Mouse (Mus musculus): Measurements from ENCODE around the gene Atp13a3. TPM values are rescaled to one million over a fixed set of nuclear protein-coding genes. Genes with fewer than 3 reads are reported as not detected.

Gene Atp13a3
- polyA plus RNA-seq, 1 experiment: 30.5 TPM

DNA sequence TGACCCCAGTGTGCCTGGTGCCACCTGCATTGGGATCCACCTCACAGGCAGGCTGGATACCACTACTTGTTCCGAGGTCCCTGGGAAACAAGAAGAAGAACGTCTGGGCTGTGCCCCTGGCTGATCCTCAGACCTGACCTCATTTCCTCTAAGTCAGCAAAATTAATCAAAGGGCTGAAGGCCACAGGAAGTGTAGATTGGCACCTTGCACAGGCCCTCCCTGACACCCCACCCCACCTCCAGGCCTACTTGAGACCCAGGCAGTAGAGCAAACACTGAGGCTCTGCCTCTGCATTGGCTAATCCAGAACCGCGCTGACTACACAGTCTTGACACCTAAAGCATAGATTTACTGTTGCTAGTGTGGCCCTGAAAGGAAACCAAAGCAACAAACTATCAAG is 140.2 kb downstream of the Atp13a3 start:
- TF ChIP-seq CEBPB (IDR thresholded peaks at IDR 0.05; ENCODE audit: low read depth) (no peak), MYOD1 (IDR thresholded peaks at IDR 0.05; ENCODE audit: control insufficient read depth, insufficient read length, low read depth) (no peak), MYOG (IDR thresholded peaks at IDR 0.05; ENCODE audit: control insufficient read depth, extremely low read depth, insufficient read length) (no peak), FOSL1 (IDR thresholded peaks at IDR 0.05; ENCODE audit: insufficient read depth, low read length, poor library complexity, severe bottlenecking) (no peak), MAX (IDR thresholded peaks at IDR 0.05) (no peak), CTCF (IDR thresholded peaks at IDR 0.05; ENCODE audit: control insufficient read depth, insufficient read depth, insufficient read length) (no peak), USF1 (IDR thresholded peaks at IDR 0.05; ENCODE audit: low read depth) (no peak)
- H3K36me3 ChIP-seq (ENCODE audit: control insufficient read depth, insufficient read depth): no peaks in the 10 kb centered on the region
- H3K4me3 ChIP-seq (ENCODE audit: insufficient read depth, poor library complexity, severe bottlenecking): no peak overlapping the region
- H3ac ChIP-seq (ENCODE audit: control insufficient read depth, insufficient read length, low read depth): no peak overlapping the region
- no peaks in the 10 kb centered on the region for H3K79me2 ChIP-seq (ENCODE audit: control insufficient read depth, insufficient read depth)
- no peaks in the 10 kb centered on the region for H3K27me3 ChIP-seq (ENCODE audit: control insufficient read depth, insufficient read depth, insufficient read length)
- H3K79me3 ChIP-seq (ENCODE audit: low read depth): no peaks in the 10 kb centered on the region

GRCm38 (mm10) chr16:30263156-30263555 is 142.6 kb downstream of the Atp13a3 start:
- Histone ChIP-seq H3K4me3 (ENCODE audit: insufficient read depth, poor library complexity, severe bottlenecking) (no peak overlapping the region), H3K36me3 (ENCODE audit: control insufficient read depth, insufficient read depth) (no peaks in the 10 kb centered on the region), H3K79me3 (ENCODE audit: low read depth) (no peaks in the 10 kb centered on the region), H3K27me3 (ENCODE audit: control insufficient read depth, insufficient read depth, insufficient read length) (no peaks in the 10 kb centered on the region), H3ac (ENCODE audit: control insufficient read depth, insufficient read length, low read depth) (no peak overlapping the region), H3K79me2 (ENCODE audit: control insufficient read depth, insufficient read depth) (no peaks in the 10 kb centered on the region)
- TF ChIP-seq MAX (IDR thresholded peaks at IDR 0.05) (no peak), CEBPB (IDR thresholded peaks at IDR 0.05; ENCODE audit: low read depth) (no peak), MYOG (IDR thresholded peaks at IDR 0.05; ENCODE audit: control insufficient read depth, extremely low read depth, insufficient read length) (no peak), USF1 (IDR thresholded peaks at IDR 0.05; ENCODE audit: low read depth) (no peak), FOSL1 (IDR thresholded peaks at IDR 0.05; ENCODE audit: insufficient read depth, low read length, poor library complexity, severe bottlenecking) (no peak), CTCF (IDR thresholded peaks at IDR 0.05; ENCODE audit: control insufficient read depth, insufficient read depth, insufficient read length) (no peak)

DNA sequence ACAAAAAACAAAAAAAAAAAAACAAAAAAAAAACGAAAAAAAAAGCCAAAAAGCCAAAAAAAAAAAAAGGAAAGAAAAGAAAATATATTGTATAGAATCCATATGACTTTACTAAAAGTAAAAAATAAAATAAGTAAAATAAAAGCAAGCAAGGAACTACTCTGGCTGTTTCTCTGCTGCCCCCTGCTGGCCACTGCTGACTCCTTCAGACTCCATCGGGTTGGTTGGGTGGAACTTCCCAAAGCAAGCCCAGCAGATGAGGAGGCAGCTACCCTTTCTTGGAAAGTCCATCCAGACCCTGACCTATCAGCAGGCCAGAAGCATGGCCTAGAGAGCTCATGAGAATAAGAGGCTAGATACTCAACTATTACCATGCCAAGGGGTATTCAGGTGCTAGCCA is 143.1 kb downstream of the Atp13a3 start:
- no peak for TF ChIP-seq MYOG (IDR thresholded peaks at IDR 0.05; ENCODE audit: control insufficient read depth, extremely low read depth, insufficient read length)
- no peak for TF ChIP-seq FOSL1 (IDR thresholded peaks at IDR 0.05; ENCODE audit: insufficient read depth, low read length, poor library complexity, severe bottlenecking)
- TF ChIP-seq USF1 (IDR thresholded peaks at IDR 0.05; ENCODE audit: low read depth): no peak
- no peak for TF ChIP-seq MYOD1 (IDR thresholded peaks at IDR 0.05; ENCODE audit: control insufficient read depth, insufficient read length, low read depth)
- TF ChIP-seq CEBPB (IDR thresholded peaks at IDR 0.05; ENCODE audit: low read depth): no peak
- no peak for TF ChIP-seq MAX (IDR thresholded peaks at IDR 0.05)
- TF ChIP-seq CTCF (IDR thresholded peaks at IDR 0.05; ENCODE audit: control insufficient read depth, insufficient read depth, insufficient read length): peak; percentile 43
- Histone ChIP-seq H3ac (ENCODE audit: control insufficient read depth, insufficient read length, low read depth) (no peak overlapping the region), H3K4me3 (ENCODE audit: insufficient read depth, poor library complexity, severe bottlenecking) (no peak overlapping the region), H3K36me3 (ENCODE audit: control insufficient read depth, insufficient read depth) (no peaks in the 10 kb centered on the region), H3K27me3 (ENCODE audit: control insufficient read depth, insufficient read depth, insufficient read length) (no peaks in the 10 kb centered on the region), H3K79me3 (ENCODE audit: low read depth) (no peaks in the 10 kb centered on the region), H3K79me2 (ENCODE audit: control insufficient read depth, insufficient read depth) (no peaks in the 10 kb centered on the region)

Other genes starting within 250 kb of the Atp13a3 start
- gene Cpn2, start 138.5 kb downstream of the Atp13a3 start, polyA plus RNA-seq (2012; fragmentation: generic; extraction: Trizol): 0.01 TPM
- 0.26 TPM for gene Lrrc15, start 122.7 kb downstream of the Atp13a3 start, polyA plus RNA-seq (2012; fragmentation: generic; extraction: Trizol)
- 0.20 TPM for gene Gp5, start 95.2 kb downstream of the Atp13a3 start, polyA plus RNA-seq (2012; fragmentation: generic; extraction: Trizol)
- gene Tmem44, start 144.9 kb upstream of the Atp13a3 start, polyA plus RNA-seq (2012; fragmentation: generic; extraction: Trizol): 1.1 TPM
- gene Lsg1, start 181.6 kb upstream of the Atp13a3 start, polyA plus RNA-seq (2012; fragmentation: generic; extraction: Trizol): 28.8 TPM
- 0.46 TPM for gene Fam43a, start 193.7 kb upstream of the Atp13a3 start, polyA plus RNA-seq (2012; fragmentation: generic; extraction: Trizol)